Mouse (Mus musculus) ovary, postnatal 36 days (tissue): ENCODE results near the gene Zfp652.
"Not testable (repeated sequence)": the region's sequence is repeated elsewhere in the genome, so short reads cannot be mapped to it uniquely, and the experiment has no call there.

Experiments used
- DNase-seq: peaks from one replicate; pipeline ENCODE4 v3.0.0; 2022; ENCODE audit warnings: low spot score, mixed read lengths

Gene Zfp652

DNA sequence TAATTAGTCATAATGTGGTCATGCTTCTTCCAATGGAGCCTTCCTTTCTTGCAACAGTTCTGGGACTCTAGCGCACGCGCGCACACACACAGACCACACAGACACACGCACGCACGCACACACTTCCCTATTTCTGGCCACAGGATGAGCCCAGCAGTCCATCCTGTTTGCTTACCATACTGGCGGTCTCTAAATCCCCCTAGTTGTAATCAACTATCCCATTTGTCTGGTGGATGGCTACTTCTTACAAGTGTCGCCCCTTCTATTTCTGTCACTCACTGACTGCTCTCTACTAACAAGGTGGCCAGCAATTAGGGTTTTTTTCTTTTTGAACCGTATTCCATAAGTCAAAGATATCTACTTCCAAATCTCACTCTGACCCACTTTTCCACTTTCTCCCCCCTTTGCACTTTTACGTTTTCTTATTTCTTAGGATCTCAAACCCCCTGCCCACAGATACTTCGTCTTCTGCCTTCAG is 349 bp upstream of the Zfp652 start:
- DNase-seq = no peak

DNA sequence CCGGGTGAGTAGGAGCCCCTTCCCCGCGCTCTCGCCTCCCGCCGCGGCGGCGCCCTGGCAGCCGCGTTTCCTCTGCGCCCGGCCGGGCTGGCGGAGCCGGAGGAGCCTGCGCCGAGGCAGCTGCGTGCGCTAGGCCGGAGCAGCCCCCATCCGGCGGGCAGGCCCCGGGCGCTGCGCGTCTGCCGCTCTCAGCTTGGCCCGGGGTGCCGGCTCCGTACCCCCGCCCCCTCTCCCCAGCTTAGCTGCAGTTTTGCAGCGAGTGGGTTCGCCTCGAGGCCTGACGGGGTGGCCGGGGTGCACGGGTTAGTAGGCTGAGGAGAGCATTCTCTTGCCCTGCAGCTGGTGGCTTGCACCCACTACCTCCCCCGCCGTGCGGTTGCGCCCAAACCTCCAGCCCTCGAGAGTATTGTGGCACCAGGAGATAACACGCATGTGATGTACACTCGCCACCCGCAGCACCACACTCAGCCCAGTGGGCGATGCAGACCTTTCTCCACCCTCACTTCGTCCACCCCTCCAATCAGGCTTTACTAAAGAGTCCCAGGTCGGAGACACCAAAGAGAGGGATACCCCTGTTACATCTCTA is 845 bp downstream of the Zfp652 start:
- DNase-seq = no peak

DNA sequence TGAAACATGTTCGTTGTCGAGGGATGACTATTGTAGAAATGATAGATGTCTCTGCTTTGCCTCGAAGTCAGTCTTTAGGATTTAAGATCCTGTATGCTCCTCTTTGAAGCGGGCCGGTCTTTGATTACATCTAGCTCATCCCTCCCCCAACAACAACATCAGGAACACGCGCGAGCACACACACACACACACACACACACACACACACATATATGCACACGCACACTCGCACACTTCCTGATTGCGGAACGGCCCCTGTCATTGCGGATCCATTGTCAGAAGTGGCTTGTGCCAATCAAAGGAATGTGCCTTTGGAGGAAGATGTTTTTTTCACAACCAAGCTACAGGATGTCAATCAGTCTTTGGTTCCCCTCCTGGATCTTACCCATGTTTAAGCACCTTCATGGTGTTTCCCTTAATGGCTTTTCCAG is 1.4 kb downstream of the Zfp652 start:
- no peak for DNase-seq

DNA sequence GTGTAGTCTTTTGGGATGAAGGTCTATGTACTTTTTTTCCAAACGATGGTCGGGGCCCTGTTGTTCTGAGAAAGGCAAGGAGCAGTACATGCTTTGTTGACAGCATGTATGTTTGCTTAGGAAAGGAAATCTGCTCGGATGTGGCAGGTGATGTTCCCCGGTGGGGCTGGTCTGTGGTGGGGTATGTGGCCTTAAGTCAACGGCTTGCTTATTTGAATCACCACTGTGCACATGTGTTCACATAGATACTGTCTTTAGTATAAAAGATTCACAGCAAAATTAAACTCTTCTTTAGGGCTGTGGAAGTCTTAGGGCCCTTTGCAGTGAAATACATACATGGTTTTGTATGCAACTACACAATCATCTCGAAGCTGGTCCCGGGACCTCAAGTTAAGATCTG is 1.9 kb downstream of the Zfp652 start:
- no peak for DNase-seq

DNA sequence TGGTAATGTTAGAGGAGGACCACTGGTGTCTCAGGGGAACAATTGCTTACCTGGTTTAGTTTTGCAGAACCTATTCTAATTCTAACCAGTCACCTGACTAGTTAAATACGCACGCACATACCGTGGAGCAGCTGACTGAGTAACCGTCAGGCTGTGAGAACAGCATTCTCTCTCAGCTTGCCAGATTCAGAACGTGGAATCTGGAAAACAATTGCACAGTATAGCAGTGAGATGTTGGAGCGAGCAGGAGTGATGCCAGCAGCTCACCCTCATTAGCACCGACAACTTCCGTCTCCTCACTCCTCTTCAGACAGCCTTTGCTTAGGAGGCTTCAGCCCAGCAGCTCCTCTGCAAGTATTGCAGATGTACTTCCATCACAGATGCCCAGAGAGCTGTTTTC is 3.7 kb downstream of the Zfp652 start:
- DNase-seq = no peak

DNA sequence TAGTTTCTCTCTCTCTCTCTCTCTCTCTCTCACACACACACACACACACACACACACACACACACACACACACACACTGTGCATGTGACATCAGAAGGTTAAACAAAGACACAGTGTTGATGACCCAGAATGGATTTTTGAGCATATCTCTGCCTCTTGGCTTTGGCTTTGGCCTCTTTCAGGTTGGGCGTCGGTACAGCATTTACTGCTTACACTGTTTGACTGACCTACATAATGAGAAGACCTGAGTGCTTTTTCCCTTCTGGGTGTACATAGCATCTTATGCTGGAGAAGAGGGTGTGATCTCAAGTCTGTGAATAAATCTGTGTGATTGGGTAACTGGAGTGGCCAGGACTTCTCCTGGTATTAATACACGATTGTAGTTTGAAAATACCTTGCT is 6.9 kb downstream of the Zfp652 start:
- no peak for DNase-seq

DNA sequence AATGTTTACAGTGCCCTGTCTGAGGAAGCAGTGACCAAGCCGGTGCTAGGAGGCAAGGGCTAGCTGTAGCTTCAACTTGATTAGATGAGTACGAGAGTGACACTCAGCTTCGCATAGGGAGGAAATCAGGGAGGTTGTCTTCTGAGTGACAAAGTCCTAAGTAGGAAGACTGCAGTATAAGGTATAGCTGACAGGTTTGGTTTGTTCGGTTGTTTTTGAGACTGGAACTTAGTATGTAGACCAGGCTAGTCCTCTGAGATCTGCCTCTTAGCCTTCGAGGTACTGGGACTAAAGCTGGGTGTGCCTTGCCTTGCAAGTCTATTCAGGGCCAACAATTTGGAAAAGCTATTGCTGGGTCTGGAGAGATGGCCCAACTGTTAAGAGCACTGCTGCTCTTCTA is 10.8 kb downstream of the Zfp652 start, which contains the start of gene B130006D01Rik:
Gene B130006D01Rik, plus strand, starts transcription at position 301 of the 400 bp plus-strand sequence.
- DNase-seq = no peak

DNA sequence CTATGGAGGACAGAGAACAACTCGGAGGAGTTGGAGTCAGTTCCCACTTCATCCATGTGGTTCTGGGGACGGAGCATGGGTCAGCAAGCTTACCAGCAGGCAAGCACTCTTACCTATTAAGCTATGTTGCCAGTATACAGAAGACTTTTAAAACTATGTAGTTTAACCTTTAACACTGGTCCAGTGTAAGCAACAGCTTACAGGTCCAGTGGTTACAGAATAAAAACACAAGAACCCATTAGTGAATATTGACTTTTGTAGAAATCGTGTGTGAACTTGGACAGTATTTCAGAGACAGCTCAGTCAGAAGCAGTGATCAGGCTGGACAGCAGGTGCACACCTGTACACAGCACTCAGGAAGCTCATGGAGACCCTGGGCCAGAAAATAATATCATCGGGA is 12.0 kb downstream of the Zfp652 start:
- DNase-seq = no peak

DNA sequence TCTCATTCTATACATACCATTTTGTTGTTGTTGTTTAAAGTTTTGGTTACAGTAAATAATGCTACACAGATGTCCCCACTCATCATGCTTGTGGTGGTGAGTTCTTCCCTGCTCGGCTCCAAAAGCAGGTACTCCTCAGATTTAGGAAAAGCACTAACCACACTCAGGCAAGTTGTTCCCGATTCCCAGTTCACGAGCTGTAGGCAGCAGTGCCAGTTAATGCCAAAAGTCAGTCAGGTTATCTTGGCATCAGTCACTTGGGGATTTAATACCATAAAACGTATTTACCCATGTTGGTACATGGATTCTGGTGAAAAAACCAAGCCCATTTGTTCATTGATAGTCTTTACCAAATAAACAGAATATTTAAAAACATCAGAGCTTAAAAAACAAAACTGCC is 13.7 kb downstream of the Zfp652 start:
- no peak for DNase-seq

DNA sequence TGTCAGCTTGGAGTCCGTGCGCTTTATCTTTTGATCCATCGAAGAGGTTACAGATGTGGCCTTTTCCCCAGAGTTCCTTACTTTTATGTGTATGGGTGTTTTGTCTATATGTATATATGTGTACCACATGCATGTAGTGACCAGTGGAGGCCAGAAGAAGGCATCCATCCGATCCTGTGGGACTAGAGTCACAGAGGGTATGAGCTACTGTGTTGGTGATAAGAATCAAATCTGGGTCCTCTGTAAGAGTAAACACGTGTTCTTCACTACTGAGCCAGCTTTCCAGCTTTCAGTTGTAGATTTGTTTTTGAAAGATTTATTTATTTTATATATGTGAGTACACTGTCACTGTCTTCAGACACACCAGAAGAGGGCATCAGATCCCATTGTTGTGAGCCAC is 15.5 kb downstream of the Zfp652 start:
- no peak for DNase-seq

DNA sequence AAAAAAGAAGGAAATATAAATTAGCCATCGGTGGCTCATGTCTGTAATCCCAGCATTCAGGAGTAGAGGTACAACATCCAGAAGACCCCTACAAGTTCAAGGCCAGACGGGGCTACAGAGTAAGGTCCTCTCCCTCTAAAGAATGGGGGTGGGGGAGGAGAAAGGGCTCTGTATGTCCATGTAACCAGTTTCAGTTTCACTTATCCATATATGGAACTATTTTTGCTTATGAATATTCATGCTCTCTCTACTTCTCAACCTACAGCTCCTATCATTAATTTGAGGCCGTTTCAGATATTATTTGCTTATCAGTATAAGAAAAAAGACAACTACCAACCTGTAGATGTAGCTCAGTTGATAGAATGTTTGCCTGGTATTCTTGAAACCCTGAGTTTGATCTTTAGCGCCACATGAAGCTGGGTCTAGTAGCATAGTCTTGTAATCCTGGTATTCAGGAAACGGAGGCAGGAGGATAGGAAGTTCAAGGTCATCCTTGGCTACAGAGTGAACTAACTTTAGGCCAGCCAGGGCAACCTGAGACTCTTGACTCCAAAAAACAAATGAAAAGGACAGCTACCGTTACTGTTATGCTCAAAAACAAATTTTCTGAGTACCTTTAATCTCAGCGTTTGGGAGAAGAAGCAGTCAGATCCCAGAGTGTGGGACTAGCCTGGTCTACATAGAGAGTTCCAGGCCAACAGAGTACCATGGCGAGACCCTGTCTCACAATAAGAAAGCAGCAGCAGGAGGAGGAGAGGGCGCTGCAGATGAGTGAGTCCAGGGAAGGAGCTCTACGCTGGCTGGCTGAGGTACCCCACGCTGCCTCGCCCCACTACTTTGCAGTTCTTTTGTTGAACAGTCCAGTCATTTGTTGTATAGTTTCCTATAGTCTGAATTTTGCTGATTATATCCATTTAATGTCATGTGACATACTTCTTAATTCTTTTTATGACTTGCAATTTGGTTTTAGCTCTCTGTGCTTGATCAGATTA is 16.7 kb downstream of the Zfp652 start:
- no peak for DNase-seq

DNA sequence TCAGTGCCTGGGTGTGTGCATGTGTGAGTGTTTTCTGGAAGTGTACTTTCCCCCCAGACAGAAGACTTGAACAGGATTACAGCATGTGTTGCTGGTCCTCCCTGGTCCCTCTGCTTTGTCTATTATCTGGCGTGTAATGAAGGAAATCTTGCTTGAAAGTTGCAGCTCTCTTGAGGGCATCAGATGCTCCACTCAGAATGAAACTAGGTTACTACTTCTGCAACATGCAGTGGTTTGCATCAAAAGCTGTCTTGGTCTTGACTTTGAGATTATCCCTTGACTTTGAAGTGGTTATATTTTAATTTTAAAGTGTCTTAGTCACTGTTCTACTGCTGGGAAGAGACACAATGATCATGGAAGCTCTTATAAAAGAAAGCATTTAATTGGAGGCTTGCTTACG is 22.0 kb downstream of the Zfp652 start:
- no peak for DNase-seq

DNA sequence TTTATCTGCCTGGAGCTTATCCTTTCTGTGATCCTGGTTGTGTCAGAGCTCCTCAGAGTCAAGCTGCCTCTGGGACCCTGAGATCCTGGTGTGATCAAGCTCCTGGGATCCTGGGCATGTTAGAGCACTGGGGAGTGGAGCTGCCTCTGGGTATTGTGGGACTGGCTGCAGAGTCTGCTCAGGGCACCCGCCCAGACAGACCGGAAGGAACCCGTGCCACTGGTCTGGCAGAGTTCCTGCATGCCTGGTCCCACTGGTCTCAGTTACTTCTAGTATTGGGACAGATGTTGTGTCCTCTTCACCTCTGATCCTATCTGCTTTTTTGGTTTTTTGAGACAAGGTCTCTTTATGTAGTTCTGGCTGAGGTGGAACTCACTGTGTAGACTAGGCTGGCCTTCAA is 25.3 kb downstream of the Zfp652 start:
- peak; percentile 31 for DNase-seq

DNA sequence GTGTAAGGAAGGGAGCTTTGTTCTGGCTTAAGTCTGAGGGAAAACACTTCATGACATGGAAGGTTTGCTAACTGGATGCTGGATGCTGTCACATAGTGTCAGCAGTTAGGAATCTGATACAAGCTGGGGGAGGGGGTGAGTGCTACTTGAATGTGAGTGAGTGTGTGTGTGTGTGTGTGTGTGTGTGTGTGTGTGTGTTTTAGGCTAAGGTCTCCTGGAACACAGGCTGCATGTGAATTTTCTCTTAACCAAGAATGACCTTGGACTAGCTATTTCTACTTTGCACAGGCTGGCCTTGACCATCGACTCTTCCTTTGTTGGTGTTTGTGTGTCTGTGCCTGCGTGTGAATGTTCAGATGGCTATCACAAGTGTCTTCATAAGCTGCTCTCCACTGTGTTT is 32.0 kb downstream of the Zfp652 start:
- DNase-seq = no peak

DNA sequence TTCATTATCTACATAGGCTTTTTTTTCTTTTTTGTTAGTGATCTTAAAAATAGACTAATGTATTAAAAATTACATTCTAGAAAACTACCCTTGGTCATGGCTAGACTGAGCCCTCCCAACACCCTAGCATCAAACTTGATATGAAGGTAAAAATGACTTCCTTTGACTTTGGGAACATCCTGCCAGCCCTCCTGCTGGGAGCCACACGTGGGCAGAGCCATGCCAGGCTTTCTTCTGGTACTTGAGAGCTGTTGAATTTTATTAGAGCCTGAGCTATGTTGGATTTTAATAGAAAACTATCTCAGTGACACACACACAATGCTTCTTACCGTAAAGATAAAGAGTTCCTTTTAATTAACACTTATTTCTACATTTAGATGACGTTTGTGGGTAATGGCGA is 34.3 kb downstream of the Zfp652 start:
- no peak for DNase-seq

DNA sequence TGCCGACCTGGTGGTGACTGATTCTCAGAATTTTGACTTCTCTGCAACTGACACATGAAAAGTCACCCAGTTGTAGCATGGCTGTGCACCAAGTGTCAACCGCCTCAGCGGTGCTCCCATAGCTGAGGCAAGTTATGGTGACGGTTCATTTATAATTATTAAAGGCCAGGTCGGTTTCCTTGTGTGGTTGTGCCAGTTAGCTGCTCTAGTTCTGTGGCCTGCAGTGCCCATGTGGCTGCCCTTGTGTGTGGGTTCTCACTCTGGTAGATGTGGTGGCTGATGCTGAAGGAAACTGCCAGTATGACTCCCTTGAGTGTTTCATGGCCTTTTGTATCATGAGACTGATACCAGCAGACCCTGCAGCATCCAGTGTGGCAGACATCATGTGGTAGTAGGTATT is 35.9 kb downstream of the Zfp652 start:
- no peak for DNase-seq

DNA sequence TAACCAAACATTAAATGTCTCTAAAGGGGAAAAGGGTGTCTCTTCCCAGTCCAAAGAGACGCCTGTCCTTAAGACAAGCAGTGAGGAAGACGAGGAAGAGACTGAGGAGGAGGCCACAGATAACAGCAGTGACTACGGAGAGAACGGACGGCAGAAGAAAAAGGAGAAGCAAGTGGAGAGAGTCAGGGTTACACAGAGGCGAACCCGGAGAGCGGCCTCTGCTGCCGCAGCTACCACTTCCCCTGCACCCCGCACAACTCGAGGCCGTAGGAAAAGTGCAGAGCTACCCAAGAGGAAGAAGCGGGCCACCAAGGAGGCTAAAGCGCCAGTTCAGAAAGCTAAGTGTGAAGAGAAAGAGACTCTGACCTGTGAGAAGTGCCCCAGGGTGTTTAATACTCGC is 37.1 kb downstream of the Zfp652 start:
- DNase-seq = no peak

DNA sequence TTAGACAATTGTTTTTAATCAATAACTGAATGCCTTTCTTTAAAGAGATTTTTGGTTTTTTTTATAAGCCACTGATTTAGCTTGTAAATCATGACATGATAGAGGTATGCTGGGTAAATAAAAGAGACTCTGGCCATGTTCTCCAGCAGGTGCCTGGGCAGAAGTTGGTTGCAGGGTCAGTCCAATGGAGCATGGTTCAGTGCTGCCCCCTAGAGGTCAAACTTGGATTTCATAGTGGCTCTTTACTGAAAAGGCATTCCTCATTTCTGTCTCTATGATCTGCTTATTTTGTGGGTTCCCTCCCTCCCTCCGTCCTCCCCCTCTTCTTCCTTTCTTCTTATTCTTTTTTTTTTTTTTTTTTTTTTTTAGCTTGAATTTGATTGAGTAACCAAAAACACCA is 38.5 kb downstream of the Zfp652 start:
- DNase-seq = peak; percentile 38

DNA sequence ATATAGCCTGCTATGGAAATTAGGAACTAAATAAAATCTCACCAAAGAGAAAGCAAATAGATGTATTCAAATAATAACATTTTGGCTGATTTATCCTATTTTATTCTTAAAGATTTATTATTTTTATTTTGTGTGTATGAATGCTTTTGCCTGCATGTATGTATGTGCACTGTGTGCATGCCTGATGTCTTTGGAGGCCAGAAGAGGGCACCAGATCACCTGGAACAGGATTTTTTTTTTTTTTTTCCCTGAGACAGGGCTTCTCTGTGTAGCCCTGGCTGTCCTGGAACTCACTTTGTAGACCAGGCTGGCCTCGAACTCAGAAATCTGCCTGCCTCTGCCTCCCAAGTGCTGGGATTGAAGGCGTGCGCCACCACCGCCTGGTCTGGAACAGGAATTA is 42.7 kb downstream of the Zfp652 start:
- DNase-seq = not testable (repeated sequence)

DNA sequence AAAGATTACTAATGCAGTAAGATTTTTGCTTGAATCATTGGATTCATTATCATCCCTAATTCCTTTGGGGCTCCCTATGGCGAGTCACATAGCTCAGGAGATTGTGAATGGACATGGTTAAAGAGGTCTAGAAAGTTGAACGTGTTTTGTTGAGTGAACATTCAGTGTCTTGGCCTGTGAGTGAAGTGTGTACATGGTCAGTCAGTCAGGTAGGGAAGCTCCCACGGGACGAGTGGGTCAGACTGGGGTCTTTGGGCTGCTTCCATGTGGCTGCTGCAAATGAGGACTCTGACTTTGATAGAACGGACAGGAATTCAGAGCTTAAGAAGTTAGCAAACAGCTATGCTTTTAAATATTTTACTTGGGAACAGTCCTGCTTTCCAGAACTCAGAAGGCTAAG is 48.0 kb downstream of the Zfp652 start:
- DNase-seq = no peak

DNA sequence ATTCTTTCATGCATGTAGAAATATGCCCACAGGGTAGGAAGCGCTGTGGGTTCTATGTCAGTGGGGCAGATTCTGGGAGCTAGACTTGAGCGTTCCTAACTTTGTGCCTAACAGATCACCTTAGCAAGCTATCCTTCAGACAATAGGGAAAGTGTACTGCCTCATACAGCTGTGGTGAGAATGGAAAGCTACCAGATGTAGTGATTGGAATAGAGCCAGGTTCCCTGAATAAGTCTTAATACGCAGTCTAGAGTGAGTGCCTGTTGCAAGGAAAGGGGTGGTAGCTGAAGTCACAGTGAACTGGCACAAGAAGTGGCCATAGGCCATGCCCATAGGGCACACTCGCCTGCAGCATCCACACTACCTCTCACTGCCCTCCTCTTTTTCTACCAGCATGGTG is 50.5 kb downstream of the Zfp652 start:
- no peak for DNase-seq

DNA sequence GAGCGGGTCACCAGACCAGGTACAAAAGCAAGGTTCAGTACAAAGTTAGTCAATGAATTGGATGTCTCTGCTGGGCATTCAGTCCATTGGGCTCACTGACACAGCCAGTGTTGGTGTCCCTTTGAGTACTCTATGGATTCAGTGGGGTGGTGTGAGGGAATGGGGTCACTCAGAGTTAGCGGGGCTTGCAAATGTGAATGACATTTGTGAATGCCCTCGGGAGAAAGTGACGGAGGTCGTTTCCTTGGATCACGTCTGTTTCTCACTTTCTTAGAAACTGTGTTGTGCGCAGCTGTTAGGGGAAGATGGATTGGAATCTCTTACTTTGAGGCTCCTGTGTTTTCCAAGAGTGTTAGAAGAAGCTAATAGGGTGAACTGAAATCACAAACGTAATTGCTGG is 52.3 kb downstream of the Zfp652 start:
- DNase-seq = no peak

DNA sequence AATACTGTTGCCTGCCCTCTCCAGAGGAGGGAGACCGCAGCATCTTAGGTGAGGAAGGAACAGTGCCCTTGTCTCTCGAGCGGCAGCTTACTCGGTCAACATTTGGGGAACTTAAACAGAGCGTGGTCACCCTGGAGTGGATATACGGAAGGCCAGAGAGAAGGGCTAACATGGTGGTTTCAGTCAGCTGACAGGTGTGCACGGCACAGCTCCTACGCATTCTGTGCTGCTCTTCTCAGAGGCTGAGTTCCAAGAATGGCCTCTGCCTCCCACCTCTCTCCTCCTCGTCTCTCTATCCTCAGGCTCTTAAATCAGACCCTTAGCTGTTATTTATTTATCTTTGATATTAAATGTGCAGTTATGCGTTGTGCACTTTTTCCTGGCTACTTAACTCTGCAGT is 52.9 kb downstream of the Zfp652 start:
- no peak for DNase-seq
